Mouse (Mus musculus): Measurements from ENCODE around the gene Foxred1.

Gene Foxred1

DNA sequence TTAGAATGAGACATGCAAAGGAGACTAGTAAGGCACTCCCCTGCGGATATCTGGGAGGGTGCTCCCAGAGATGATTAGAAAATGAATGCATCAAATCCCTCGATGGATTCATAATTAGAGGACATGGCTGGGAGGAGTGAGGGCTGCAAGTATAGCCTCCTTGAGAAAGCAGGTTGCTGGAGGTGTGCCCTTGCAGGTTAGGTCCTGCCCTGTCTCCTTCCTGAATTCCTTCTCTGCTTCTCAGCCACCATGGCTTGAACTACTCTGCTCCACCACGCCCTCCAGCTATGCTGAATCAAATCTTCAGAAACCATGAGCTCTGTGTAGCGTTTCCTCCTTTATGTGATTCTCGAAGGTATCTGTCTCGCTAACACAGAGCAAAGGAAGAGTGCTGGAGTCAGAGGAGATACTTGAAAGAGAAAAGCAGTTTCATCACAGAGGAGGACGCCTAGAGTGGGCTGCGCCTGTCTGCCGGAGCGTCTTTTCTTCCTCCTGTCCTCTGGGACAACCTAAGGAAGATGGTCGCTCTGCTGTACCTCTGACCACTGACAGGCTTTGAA lies 17.8 kb downstream of the Foxred1 start:
- no peak for DNase-seq (ENCODE audit: low spot score in 2 of 2)

DNA sequence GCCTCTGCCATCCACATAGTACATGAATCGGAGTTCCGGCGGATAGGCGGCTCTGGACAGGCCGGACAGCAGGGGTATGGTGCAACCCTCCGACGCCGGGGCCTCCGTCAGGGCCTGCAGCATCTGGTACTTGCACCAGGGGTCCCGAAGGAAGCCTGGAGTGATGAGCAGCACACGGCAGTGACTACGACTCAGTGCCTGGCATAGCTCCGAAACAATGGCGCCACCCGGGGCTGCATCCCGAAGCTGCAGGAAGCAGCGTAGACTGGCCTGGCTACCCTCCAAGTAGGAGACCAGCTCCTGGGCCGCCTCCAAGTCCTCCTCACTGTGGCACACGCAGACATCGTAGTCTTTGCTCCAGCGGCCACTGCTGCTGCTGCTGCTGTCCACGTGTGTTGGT lies 22.2 kb downstream of the Foxred1 start:
- DNase-seq (ENCODE audit: low spot score in 2 of 2), result no peak

DNA sequence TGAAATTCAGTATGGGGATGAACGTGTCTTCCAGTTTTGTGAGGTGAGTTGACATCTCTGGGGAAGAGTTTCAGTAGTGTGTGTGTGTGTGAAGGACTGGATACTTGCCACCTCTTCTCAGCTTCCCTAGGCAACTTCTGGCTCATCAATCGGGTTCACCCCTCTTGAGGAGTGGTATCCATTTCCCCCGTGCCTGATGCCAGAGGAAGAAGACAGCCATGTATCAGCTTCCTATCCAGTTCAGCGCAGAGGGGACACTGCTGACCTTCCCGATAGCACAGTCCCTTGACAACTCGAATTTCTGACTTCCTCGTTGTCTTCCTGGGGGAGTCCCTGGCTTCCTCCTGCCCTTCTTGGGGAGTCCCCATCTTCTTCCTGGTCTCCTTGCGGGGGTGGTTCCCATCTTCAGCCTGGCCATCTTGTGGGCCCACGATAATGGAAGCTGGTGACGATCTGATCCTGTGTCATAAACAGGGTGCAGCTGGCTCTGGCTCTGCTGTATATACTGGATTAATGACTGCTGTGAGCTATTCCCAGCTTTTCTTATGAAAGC lies 23.4 kb downstream of the Foxred1 start:
- DNase-seq (ENCODE audit: low spot score in 2 of 2), result peak; percentile 16 to 27

DNA sequence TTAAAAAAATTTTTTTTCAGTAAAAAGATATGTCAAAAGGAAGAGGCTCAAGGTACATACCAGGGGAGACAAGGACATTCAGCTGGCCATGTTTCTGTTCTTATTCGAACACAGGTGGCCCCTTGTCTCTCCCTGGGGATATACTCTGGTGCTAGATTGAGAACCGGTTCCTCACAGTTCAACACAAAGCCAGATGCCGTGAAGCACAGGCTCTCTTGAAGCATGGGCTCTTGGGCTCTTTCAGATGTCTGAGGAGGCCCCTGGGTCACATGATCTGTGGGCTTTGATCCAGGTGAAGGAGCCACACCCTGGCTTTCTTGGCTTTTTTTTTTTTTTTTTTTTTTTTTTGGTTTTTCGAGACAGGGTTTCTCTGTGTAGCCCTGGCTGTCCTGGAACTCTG lies 24.4 kb downstream of the Foxred1 start:
- DNase-seq (ENCODE audit: low spot score in 2 of 2), result peak; percentile 68 to 69

DNA sequence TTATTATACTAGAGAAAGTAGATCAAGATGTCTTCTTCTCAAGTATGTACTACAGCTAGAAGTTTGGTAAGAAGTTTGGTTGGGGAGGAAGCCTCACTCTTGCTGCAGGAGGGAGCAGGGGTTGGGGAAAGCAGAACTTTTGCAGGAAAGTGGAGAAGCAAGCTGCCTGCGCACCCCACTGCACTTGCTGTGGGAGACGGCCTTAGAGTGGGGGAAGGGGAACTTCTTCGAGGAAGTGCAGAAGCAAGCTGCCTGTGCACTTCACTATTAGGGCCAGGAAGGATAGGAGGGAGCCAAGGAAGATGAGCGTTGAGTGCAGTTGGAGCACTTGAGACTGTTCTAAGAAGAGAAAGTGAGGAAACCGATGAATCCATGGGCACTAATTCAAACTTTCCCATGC lies 27.5 kb downstream of the Foxred1 start:
- peak; percentile 38 to 47 for DNase-seq (ENCODE audit: low spot score in 2 of 2)

DNA sequence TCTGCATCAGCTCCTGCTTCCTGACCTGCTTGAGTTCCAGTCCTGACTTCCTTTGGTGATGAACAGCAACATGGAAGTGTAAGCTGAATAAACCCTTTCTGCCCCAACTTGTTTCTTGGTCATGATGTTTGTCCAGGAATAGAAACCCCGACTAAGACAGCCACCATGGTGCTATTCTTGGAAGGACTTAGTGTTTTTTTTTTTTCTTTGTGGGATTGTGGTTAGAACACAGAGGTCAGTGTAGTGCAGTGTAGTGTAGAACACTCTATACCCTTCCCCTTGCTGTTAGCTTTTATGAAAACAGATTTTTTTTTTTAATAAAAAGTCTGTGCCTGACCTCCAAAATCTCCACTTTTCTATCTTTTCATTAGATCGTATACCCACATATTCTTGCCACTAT lies 28.0 kb downstream of the Foxred1 start:
- DNase-seq (ENCODE audit: low spot score in 2 of 2), result no peak

DNA sequence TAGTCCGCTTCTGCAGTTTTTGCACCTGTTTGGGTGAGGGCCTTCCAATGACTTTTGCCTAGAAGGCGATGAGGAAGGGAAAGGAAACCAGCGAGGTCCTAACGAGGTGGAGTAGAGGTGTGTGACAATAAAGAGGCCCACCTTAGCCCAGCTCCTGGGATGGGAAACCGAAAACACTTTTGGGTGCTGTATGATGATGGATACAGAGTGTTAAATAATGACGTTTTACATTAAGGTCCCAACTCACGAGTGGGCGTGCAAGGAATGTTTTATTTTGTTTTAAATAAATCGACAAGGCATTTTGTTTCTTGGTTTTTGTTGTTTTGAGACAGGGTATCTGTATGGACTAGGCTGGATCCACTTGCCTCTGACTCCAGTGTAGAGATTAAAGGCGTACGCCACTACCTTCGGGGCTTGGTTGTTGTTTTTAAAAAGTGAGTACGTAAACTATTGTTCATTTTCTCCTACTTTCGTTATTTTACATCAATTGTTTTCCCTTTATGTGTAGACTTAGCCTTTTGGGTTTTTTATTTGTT lies 34.7 kb downstream of the Foxred1 start:
- no peak for DNase-seq (ENCODE audit: low spot score in 2 of 2)

DNA sequence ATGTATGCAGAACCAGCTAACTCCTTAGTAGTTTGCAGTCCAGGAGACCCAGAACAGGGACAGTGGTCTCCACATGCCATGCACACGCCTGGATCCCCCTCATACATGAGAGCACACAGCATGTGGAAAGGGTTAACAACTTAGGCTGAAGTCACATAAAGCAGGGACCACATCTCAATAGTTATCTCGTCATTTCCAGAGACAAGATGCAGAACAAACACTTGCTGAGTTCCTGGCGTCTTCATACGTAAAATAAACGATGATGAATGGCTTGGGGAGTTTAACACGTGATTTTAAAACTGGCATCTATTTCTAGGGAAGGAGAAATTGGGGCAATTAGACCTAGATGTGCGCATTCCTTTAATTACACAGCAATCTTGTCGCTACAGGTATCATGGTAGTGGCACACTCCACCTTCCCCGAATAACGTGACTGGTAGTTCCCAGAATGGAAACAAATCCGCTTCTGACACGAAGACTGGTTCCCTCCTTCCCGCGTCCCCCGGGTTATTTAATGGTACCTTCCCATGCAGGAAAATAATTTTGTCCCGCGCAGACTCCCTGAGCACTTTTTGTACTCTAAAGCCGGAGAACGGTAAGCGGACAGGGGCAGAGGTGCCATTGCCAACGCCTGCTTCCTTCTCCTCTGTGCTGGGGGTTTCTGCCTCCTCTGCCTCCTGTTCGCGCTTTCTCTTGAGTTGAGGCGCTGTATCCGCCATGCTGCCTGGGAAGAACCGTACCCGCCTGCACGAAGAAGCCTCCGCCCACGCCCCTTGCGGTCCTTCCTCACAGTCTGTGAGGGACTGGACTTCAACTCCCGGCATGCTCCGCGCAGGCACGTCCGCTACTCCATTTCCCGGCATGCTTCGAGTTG lies 35.4 kb downstream of the Foxred1 start, which contains the start of gene Dcps:
Dcps (minus strand) TSS at position 811 of the 873 bp plus-strand sequence.
- DNase-seq (ENCODE audit: low spot score in 2 of 2), result peak; percentile 95

DNA sequence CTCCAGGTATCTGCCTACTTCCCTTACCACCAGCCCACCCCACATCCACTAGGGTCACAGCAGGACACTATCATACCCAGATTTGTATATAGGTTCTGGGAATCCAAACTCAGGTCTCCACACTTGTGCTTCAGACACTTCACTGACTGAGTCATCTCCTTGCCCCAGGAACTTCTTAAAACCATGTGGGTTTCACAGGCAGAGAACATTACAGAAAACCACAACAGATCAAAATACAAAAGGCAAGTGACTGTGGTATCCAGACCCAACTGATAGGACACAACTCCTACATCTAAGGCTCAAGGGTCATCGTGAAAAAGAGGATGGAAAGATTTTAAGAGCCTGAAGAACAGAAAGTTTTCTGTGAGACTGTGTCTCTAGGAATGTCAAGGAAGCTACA lies 37.5 kb downstream of the Foxred1 start:
- DNase-seq (ENCODE audit: low spot score in 2 of 2), result no peak

DNA sequence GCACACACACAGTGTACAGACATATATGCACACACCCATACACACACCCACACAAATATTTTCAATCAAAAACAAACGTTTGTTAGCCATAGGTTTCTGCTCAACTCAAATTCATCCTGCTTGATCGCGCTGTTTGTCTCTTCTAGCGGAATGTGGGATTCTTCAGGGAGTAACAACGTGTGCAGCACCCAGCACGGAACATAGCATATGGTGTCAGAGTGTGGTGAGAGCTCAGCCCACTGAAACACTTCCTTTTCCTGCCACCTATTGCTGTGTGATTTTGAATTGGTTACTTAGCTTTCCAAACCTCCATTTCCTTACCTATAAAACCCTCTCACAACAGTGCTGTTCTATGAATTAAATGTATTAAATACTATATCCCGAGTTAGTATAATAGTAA lies 40.8 kb downstream of the Foxred1 start:
- no peak for DNase-seq (ENCODE audit: low spot score in 2 of 2)

DNA sequence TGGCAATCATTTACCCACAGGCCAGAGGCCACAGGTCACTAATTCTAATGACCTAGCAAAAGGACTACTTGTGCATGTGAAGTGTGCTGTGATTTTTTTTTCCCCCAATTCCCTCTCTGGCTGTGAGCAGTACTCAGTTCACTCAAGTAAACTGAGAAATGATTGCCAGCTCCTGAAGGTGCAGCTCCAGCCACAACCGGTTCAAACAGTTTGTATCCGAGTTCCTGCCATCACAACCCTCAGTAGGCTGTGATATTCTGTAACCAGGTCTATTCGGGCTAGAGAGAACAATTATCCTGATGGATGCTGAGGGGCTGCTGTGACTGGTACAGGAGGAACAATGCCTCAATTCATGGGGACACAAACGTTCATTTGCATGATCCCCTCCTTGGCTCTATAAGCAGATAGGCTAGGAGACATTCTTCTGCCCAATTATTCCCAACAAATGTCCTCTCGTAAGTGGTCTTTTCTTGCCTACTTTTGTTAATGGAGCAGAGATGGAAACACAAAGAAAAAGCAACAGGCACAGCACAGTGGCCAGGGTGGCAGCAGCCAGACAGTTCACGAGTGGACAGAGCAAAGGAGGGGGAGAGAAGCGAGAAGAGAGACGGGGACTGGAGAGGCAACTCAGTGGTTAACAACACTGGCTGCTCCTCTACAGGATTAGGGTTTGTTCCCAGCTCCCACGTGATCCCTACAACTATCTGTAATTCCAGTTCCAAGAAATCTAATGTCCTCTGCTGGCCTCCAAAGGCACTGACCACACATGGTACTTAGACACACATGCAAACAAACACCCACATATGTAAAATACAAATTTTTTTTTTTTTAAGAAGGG lies 43.8 kb downstream of the Foxred1 start:
- no peak for DNase-seq (ENCODE audit: low spot score in 2 of 2)

DNA sequence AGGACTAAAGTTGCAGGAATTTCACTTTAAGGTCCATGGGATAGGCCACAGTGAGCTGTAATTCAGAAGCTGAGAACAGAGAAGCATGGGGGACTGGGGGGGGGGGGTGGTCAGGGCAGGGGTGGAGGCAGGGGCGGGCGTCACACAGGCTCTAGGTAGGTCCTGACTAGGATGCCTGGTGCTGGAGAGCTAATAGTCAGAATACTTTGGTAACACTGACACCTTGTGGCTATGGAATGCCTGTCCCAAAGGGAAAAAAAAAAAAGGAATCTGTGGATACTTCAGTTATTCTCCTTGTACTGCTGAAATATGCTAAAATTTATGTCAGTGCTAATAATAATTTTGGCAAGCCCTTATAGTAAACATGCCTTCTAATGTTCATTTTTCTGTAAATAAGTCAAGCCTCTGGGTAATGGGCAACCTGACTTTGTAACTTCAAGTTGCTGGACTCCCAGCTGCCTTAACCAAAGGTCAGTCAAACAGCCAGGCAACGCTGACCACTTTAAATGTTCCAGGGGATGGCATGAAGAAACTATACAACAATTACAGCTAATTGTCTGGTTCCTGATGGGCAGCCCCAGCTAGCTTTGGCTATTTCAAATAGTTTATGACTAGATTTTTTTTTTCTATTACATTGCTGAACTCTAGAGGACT lies 44.6 kb downstream of the Foxred1 start:
- no peak for DNase-seq (ENCODE audit: low spot score in 2 of 2)

DNA sequence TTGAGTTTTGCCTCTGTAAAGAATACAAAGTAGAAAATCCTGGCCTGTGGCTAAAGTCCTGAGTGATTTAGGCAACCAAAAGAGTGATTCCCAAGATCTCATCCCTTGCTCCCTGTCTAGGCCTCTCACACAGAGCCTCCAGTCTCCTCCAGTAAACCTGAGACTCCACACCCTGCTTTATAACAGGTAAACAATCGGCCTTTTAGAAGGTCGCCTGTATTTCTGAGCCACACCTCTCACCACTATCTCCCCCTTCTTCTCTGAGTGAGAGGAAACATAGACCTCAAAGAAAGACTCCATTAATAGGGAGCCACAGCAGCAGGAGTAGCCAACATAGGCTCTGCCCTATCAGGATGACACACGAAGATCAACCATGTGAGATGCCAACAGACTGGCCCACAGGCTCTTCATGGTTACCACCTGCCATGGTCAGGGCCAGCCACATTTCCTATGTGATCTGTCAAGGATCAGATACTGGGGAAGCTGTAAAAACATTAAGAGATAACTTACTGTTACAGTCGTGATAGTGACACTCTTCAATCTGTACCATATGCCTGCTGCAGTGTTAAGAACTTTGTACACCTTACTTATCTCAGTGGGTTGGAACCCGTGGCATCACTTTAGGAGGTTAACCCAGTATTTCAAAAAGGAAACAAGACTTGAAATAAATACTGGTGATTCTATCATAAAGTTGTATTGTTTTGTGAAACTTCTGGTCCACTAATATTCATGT lies 46.5 kb downstream of the Foxred1 start:
- DNase-seq (ENCODE audit: low spot score in 2 of 2), result no peak

DNA sequence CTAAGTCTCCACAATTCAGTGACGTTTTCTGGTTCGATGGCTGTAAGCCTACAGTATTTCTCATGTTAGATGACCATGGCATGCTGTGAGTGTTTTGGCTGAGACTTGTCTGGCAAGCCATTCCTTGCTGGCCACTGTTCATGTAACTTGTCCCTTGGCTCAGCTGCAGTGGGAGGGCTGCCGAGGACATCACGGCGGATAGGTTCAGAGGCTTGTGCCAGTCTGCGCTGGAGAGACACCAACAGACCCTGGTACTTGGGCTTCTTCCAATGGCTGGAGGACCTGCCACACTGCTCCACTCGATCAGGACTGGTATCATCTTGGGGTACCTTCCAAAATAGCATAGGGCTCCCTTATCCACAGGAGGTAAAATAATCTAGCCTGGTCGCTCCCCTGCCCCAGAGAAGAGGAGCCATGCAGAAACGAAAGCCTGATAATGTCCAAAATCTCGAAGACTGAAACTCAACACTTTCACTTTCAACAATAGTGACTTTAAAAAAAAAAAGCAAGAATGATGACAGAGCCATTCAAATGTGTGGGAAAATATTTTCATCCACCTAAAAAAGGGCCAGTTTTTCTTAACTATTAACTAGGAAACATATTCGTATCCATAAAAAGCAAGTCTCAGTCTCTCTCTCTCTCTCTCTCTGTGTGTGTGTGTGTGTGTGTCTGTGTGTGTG lies 47.7 kb downstream of the Foxred1 start:
- DNase-seq (ENCODE audit: low spot score in 2 of 2), result no peak

DNA sequence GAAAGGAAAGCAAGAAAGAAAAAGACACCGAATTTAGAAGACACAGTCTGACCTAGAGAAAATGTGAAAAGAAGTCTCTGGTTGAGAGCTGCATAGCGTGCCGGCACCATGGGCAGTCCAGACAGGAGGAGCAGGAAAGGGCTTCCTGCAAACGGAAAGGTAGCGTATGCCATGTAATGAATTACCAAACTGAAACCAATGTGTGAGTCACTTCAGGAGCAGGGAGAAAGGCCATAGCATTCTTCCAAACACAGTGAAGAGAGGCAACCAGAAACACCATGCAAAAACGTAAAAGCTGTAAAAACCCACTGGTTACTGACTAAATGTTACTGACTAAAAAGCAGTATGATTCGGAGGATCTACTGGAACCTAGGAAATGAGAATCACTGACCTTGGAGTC lies 49.1 kb downstream of the Foxred1 start:
- no peak for DNase-seq (ENCODE audit: low spot score in 2 of 2)

DNA sequence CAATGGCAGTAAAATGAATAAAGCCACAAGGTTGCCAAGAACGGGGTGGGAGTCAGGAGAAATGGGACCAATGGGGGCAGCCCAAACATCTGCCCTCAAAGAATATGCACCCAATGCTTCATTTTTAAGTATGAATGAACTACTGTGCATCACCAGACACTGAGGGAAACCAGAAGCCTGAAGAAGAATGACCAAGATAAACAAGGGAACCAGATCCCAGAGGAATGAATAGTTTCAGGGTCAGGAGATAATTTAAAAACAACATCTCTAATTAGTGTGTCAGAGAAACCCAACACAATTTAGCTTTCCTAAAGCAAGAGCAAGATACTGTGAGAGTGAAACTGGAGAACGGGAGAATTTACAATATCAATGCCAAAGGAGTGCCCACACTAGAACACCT lies 50.2 kb downstream of the Foxred1 start:
- no peak for DNase-seq (ENCODE audit: low spot score in 2 of 2)

DNA sequence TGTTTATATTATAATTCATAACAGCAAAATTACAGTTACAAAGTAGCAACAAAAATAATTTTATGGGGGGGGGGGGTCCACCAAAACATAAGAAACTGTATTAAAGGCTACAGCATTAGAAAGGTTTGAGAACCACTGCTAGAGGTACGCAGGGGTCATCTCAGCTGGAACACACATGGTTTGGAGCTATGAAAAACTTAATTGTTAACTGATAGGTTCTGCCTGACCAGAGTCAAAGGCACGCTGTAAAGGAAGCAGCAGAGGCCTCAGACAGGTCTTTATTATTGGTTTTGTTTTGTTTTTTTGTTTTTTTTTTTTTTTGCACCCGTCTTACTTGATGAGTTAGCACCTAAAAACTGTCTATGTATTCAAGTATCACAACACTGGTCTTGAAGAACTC lies 52.4 kb downstream of the Foxred1 start:
- DNase-seq (ENCODE audit: low spot score in 2 of 2), result no peak

DNA sequence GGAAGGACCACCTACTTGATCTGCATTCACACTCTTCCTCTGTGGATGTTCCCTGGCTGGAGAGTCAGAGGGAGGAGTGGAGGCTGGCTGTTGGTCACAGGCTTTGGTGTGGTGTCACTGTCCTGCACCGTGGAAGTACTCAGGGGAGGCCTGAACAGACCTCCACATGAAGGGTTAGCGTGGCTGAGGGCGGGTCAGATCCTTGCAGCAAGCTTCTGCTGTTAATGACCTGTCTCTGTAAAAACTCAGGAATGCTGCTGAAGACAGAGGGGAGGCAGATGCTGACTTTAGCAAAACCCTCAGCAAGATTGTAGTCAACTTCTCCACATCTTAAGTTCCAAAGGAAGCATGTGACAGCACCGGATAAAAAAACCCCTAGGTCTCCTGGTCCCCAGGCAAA lies 54.0 kb downstream of the Foxred1 start:
- DNase-seq (ENCODE audit: low spot score in 2 of 2), result no peak

DNA sequence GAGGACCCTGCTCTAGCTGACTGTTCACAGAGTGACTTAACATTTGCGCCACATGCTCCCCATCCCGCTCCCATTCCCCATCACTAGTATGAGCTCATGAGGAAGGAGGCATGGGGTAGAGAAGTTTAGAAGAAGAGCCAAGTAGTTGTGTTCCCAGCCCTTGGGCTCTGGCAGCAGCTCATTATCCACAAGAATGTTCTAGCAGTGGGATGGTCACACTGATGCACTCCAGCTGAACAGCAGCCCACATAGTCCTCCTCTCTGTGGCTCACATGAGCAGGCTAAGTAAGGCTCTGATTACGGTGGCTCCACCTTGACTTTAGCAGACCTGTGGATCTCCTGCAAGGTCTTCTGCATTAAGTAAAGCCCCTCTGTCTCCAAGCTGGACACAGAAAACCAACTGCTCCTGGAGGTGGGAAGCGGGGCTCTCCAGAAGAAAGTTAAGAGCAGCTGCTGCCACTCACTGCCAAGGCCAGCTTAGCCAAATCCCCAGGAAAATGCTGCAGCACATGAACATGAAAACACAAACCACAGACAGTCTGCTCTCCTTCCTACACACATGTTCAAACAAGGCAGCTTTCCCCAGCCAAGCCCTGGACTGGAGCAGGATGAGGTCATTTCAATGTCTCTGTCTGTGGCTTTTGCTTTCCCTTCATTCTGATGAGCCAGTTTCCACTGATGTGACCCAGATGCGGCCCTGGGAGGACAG lies 54.7 kb downstream of the Foxred1 start:
- no peak for DNase-seq (ENCODE audit: low spot score in 2 of 2)
